Mouse (Mus musculus) MEL (cell line): ENCODE results near the gene Garnl3.

Experiments
- CHD2 ChIP-seq: IDR thresholded peaks from 2 replicates; pipeline ENCODE4 v1.6.1; 2011; ENCODE audit warnings: low read length, improper control_type of control experiment
- EP300 ChIP-seq, 2 experiments: IDR thresholded peaks; 2 replicates each; pipeline ENCODE4 v1.6.1; 2011; ENCODE audit warnings: improper control_type of control experiment in 2 of 2, low read length in 2 of 2, low read depth in 1 of 2, mild to moderate bottlenecking in 1 of 2
- GABPA ChIP-seq: IDR thresholded peaks from 2 replicates; pipeline ENCODE4 v1.6.1; 2012; ENCODE audit warnings: low read depth, mild to moderate bottlenecking, inconsistent platforms, low read length, improper control_type of control experiment, moderate library complexity
- GATA1 ChIP-seq: IDR thresholded peaks from 2 replicates; pipeline ENCODE4 v1.6.1; 2011; ENCODE audit warnings: low read depth, low read length, improper control_type of control experiment
- HCFC1 ChIP-seq: IDR thresholded peaks from 2 replicates; pipeline ENCODE4 v1.6.1; 2012; ENCODE audit warnings: low read depth, mild to moderate bottlenecking, inconsistent platforms, low read length, improper control_type of control experiment, moderate library complexity
- POLR2A ChIP-seq, 2 experiments: IDR thresholded peaks; 2 replicates each; pipeline ENCODE4 v1.6.1; 2011 to 2012; ENCODE audit warnings: low read length in 2 of 2, mild to moderate bottlenecking in 2 of 2, control low read depth in 1 of 2, improper control_type of control experiment in 1 of 2, low read depth in 1 of 2, moderate library complexity in 1 of 2; ENCODE audit not compliant: control insufficient read depth in 1 of 2, insufficient read depth in 1 of 2, poor library complexity in 1 of 2
- RAD21 ChIP-seq: IDR thresholded peaks from 2 replicates; pipeline ENCODE4 v1.6.1; 2011; ENCODE audit warnings: mild to moderate bottlenecking, low read depth, low read length, improper control_type of control experiment
- ZKSCAN1 ChIP-seq: IDR thresholded peaks from 2 replicates; pipeline ENCODE4 v1.6.1; 2012; ENCODE audit warnings: low read depth, mild to moderate bottlenecking, inconsistent platforms, low read length, improper control_type of control experiment, moderate library complexity

DNA sequence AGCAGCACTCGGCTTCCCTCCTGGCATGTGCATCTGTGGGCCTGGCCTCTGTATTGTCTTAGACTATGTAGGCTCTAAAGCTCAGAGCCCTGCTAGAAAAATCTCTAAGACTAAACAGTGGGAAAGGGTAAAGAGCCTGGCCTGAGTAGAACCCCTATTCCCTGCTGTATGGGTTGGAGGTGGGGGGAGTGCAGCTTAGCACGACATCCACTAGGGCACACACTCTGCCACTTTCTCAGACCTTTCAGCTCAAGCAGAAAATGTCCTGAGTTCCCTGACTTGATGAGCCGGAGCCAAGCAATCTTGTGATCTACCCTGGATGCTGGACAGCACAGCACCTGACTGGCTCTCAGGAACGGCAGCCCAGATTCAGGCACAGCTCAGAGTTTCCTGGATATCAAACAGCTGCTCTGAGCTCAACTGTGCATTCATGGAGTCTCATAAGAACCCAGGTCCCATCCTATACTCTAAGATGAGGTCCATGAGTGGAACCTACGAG lies 24.9 kb upstream of the Garnl3 start:
- TF ChIP-seq GATA1 (no peak), POLR2A (IDR thresholded peaks at IDR 0.05; ENCODE audit: control insufficient read depth in 1 of 2, insufficient read depth in 1 of 2, low read depth in 1 of 2, low read length in 2 of 2, poor library complexity in 1 of 2) (no peak), ZKSCAN1 (no peak), RAD21 (no peak), CHD2 (no peak), GABPA (no peak), HCFC1 (no peak), EP300 (IDR thresholded peaks at IDR 0.05; ENCODE audit: low read depth in 1 of 2, low read length in 2 of 2) (no peak)
